Mouse (Mus musculus): ENCODE data around the gene Aim2.
"Not testable (repeated sequence)": the region's sequence is repeated elsewhere in the genome, so short reads cannot be mapped to it uniquely, and the experiment has no call there.

The Aim2 gene

GRCm38 (mm10) chr1:173456139-173456754 lies 105.6 kb downstream of the Aim2 start:
- peak; percentile 56 for DNase-seq (ENCODE audit: low read depth, low spot score)

GRCm38 (mm10) chr1:173456761-173457160 lies 106.1 kb downstream of the Aim2 start:
- DNase-seq (ENCODE audit: low read depth, low spot score) = no peak

GRCm38 (mm10) chr1:173480399-173481181 lies 129.9 kb downstream of the Aim2 start:
- DNase-seq (ENCODE audit: low read depth, low spot score) = not testable (repeated sequence)

- not testable (repeated sequence) for DNase-seq (ENCODE audit: low read depth, low spot score)
Observed at GRCm38 (mm10) chr1:173481182-173481574, 130.5 kb downstream of the Aim2 start.

- DNase-seq (ENCODE audit: low read depth, low spot score) = not testable (repeated sequence)
Observed at GRCm38 (mm10) chr1:173490812-173491480, 140.3 kb downstream of the Aim2 start, which contains the start of gene Ifi206. Gene Ifi206, minus strand, starts transcription at chr1:173491041.

- not testable (repeated sequence) for DNase-seq (ENCODE audit: low read depth, low spot score)
Observed at GRCm38 (mm10) chr1:173491483-173491882, 140.8 kb downstream of the Aim2 start.

GRCm38 (mm10) chr1:173510595-173510994 lies 159.9 kb downstream of the Aim2 start:
- DNase-seq (ENCODE audit: low read depth, low spot score) = not testable (repeated sequence)

Data from ZHBTc4 (cell line).